Mouse (Mus musculus): ENCODE results near the gene Gm21764.
"Not testable (repeated sequence)": the region's sequence is repeated elsewhere in the genome, so short reads cannot be mapped to it uniquely, and the experiment has no call there.

Gm21764 gene

GRCm38 (mm10) chrY:18061712-18062111 is at the start of gene Gm21764:
Gene Gm21764 (minus strand): TSS chrY:18061812.
- not testable (repeated sequence) for DNase-seq (ENCODE audit: extremely low spot score, low spot score)

GRCm38 (mm10) chrY:18088816-18089215 is 27.2 kb upstream of the Gm21764 start, which contains the start of gene Ssty1:
Gene Ssty1 (plus strand): TSS chrY:18089116.
- DNase-seq (ENCODE audit: extremely low spot score, low spot score): not testable (repeated sequence)

All from neural tube, embryonic 10.5 days (tissue).